Mouse (Mus musculus): ENCODE measurements around the gene Prkag3. TPM values are rescaled to one million over a fixed set of nuclear protein-coding genes. Genes with fewer than 3 reads are reported as not detected.

Prkag3 gene
- polyA plus RNA-seq, 1 experiment from 2014 or later, result 0.20 TPM

DNA sequence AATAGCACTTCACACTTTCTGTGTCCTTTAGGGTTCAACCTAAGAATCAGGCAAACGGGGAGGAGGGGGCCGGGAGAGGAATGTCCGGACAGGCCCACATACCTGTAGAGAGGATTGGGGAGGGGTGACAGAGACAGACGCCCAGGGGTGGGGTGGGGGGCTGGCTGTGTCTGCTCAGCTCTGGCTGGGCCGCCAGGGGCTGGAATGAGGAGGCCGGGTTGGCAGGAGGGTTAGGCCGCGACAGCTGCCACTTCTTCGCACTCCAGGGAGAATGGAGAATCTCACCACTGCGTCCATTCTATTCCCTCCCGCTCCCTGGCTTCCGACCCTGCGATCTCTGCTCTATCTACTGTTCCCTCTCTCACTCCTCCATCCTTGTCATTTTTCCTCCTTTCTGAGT lies 34.5 kb upstream of the Prkag3 start:
- H3K4me2 ChIP-seq, result no peak overlapping the region

DNA sequence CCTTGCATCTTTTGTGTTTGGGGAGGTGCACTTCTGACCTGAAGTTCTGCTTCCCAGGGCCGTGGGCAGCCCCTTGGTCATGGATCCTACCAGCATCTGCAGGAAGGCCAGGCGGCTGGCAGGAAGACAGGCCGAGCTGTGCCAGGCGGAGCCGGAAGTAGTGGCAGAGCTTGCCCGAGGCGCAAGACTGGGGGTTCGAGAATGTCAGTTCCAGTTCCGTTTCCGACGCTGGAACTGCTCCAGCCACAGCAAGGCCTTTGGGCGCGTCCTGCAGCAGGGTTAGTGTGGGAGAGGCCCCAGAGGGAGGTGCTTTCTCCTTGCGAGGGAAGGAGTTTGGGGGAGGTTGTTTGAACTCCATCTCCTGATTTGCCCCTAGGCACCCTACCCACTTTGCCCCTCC lies 33.0 kb upstream of the Prkag3 start:
- H3K4me2 ChIP-seq, result no peak overlapping the region
- no peak for ATAC-seq (ENCODE audit: insufficient read depth)
- peaks cover 11% of the 10 kb centered on the region for H3K4me1 ChIP-seq (replicated peaks)
- WGBS (ENCODE audit: insufficient replicate concordance), result 8% methylated on average over 14 of the region's 14 CpGs
- no peak overlapping the region for H3K4me3 ChIP-seq (replicated peaks)
- H3K9ac ChIP-seq, result no peak overlapping the region
- peaks cover 92% of the 10 kb centered on the region for H3K27me3 ChIP-seq
- H3K27ac ChIP-seq (replicated peaks), result no peak overlapping the region
- H3K36me3 ChIP-seq (replicated peaks), result no peaks in the 10 kb centered on the region
- no peaks in the 10 kb centered on the region for H3K9me3 ChIP-seq (replicated peaks)

More for the DNA sequence above, 34.5 kb upstream of the Prkag3 start:
- WGBS (ENCODE audit: insufficient replicate concordance), result 5% methylated on average over 13 of the region's 13 CpGs
- H3K36me3 ChIP-seq (replicated peaks), result no peaks in the 10 kb centered on the region
- H3K4me1 ChIP-seq (replicated peaks), result peaks cover 11% of the 10 kb centered on the region
- H3K27ac ChIP-seq (replicated peaks), result no peak overlapping the region
- no peak overlapping the region for H3K4me3 ChIP-seq (replicated peaks)
- no peaks in the 10 kb centered on the region for H3K9me3 ChIP-seq (replicated peaks)
- H3K27me3 ChIP-seq, result peaks cover 92% of the 10 kb centered on the region
- no peak for ATAC-seq (ENCODE audit: insufficient read depth)
- no peak overlapping the region for H3K9ac ChIP-seq

DNA sequence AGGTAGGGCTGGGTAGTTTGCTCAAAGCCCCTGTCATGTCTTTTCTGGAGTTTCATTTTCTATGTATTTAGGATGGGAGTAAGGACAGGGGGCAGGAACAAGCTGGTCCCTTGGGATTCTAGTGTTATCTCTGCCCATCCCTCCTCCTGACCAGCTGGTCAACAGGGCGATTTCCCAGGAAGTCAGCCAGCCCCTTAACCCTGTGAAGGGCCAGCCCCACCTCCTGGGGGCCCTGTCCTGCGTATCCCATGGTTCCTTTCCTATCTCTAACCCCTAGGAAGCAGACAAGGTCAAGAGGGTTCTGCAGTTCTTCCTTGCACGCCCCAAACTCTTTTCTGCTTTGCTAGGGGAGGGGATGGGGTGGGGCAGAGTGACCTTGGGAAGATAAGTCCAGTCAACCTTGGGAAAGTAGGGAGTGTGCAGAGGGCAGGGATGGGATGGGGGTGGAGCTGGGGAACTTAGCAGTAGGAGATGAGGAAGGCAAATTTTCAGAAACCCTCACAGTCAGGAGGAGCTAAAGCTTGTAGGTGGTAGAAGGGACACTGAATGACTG lies 30.0 kb upstream of the Prkag3 start:
- 18% methylated on average over 3 of the region's 3 CpGs for WGBS (ENCODE audit: insufficient replicate concordance)
- ATAC-seq (ENCODE audit: insufficient read depth), result no peak
- Histone ChIP-seq H3K27ac (replicated peaks) (no peak overlapping the region), H3K36me3 (replicated peaks) (no peaks in the 10 kb centered on the region), H3K27me3 (peaks cover 94% of the 10 kb centered on the region), H3K9me3 (replicated peaks) (no peaks in the 10 kb centered on the region), H3K4me2 (no peak overlapping the region), H3K9ac (no peak overlapping the region), H3K4me1 (replicated peaks) (peaks cover 7% of the 10 kb centered on the region), H3K4me3 (replicated peaks) (no peak overlapping the region)

DNA sequence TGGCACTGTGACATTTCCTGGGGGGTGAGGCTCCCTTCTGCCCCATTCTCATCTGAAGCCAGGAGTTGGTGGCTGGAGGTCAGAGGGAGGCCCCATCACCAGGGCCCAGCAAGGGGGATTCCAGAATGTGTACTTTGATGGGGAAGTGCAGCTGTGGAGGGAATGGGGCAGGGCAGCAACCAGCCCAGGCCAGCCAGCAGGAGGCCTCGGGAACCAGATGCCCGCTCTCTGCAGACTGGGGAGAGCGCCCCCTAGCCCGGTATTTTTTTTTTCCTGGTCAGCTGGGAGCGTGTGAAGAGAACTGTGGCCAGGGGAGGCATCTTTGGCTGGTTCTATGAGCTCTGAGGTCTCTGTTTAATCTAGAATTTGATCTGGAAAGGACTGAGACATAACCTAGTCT lies 26.8 kb upstream of the Prkag3 start:
- H3K4me3 ChIP-seq (replicated peaks), result no peak overlapping the region
- H3K9ac ChIP-seq, result no peak overlapping the region
- no peak for ATAC-seq (ENCODE audit: insufficient read depth)
- 3% methylated on average over 5 of the region's 5 CpGs for WGBS (ENCODE audit: insufficient replicate concordance)
- H3K27me3 ChIP-seq, result peaks cover 94% of the 10 kb centered on the region
- H3K9me3 ChIP-seq (replicated peaks), result no peaks in the 10 kb centered on the region
- no peaks in the 10 kb centered on the region for H3K36me3 ChIP-seq (replicated peaks)
- no peak overlapping the region for H3K4me2 ChIP-seq
- peaks cover 7% of the 10 kb centered on the region for H3K4me1 ChIP-seq (replicated peaks)
- no peak overlapping the region for H3K27ac ChIP-seq (replicated peaks)

DNA sequence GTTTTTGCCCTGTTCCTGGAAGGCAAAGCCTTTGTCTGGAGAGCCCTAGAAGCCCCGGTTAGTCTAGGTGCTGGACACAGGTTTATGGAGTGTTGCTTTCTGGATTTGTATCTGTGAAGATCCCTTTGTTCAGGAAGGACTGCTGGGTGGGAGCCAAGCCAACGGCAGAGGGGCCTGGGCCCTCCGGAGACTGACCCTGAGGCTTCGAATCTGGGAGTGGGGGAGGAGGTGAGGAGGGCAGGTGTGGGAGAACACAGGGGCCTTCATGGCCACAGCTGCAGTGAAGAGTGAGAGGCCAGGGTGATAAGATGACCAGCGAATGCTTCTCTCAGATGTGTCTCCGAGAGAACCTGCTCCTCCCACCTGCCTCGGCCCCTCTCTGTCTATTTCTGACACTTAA lies 25.0 kb upstream of the Prkag3 start:
- H3K36me3 ChIP-seq (replicated peaks), result no peaks in the 10 kb centered on the region
- WGBS (ENCODE audit: insufficient replicate concordance), result 28% methylated on average over 7 of the region's 7 CpGs
- ATAC-seq (ENCODE audit: insufficient read depth), result no peak
- peaks cover 7% of the 10 kb centered on the region for H3K4me1 ChIP-seq (replicated peaks)
- H3K27ac ChIP-seq (replicated peaks), result no peak overlapping the region
- H3K9me3 ChIP-seq (replicated peaks), result no peaks in the 10 kb centered on the region
- H3K4me2 ChIP-seq, result no peak overlapping the region
- no peak overlapping the region for H3K4me3 ChIP-seq (replicated peaks)
- peaks cover 100% of the 10 kb centered on the region for H3K27me3 ChIP-seq
- no peak overlapping the region for H3K9ac ChIP-seq

DNA sequence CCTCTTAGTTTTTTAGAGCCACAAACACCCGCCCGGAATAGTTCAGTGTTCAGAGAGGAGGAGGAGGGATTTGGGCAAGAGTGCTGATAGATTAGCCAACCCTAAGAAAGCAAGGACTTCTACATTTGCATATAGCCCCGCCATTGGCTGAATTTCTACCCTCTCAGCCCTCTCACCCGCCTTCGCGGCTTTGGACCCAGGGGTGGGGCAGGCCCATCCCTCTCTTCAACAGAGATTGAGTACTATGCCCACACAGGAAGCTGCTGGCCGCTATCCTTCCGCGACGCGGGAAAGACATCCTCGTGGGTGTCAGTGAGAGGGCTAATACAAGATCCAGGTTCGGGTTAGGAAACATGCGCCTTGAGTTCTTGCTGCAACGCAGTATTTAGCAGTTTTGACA lies 24.1 kb upstream of the Prkag3 start:
- H3K4me1 ChIP-seq (replicated peaks), result peaks cover 7% of the 10 kb centered on the region
- H3K4me2 ChIP-seq, result no peak overlapping the region
- H3K9ac ChIP-seq, result no peak overlapping the region
- no peak overlapping the region for H3K4me3 ChIP-seq (replicated peaks)
- under 1% methylated on average over 15 of the region's 15 CpGs for WGBS (ENCODE audit: insufficient replicate concordance)
- H3K9me3 ChIP-seq (replicated peaks), result no peaks in the 10 kb centered on the region
- peak; percentile 79 for ATAC-seq (ENCODE audit: insufficient read depth)
- no peaks in the 10 kb centered on the region for H3K36me3 ChIP-seq (replicated peaks)
- peaks cover 100% of the 10 kb centered on the region for H3K27me3 ChIP-seq
- no peak overlapping the region for H3K27ac ChIP-seq (replicated peaks)

DNA sequence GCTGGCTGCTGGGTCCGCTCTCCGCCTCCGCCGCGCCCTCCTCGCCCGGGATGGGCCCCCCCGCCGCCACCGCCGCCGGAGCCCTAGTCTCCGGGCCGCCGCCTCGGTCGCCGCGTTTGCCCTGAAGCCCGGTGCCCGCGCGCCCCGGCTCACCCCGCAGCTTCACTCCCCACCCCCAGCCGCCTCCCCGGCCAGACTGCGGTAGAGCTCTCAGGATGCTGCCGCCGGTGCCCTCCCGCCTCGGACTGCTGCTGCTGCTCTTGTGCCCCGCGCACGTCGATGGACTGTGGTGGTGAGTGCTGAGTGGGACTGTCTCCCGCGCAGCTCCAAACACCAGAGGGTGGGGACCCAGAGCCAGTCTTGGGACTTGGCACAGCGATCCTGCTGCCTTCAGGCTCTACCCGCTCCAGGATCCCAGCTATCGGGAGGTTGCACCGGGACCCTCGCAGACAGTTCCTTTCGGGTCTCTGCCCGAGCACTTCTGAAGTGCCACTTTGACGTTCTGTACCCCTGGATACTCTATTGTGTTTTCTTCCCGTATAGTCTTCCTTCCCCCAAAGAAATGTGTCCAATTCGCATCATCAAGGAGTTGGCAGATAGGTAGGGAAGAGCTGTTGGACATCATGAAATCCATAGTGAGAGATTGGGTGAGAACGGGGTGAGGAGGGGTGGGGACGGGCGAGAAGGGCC lies 23.1 kb upstream of the Prkag3 start:
- Histone ChIP-seq H3K27ac (replicated peaks) (no peak overlapping the region), H3K4me3 (replicated peaks) (peak overlapping the region; percentile 33), H3K4me2 (peak overlapping the region; percentile 54), H3K9me3 (replicated peaks) (no peaks in the 10 kb centered on the region), H3K36me3 (replicated peaks) (no peaks in the 10 kb centered on the region), H3K27me3 (peaks cover 99% of the 10 kb centered on the region), H3K9ac (no peak overlapping the region), H3K4me1 (replicated peaks) (peaks cover 7% of the 10 kb centered on the region)
- 1% methylated on average over 51 of the region's 51 CpGs for WGBS (ENCODE audit: insufficient replicate concordance)
- no peak for ATAC-seq (ENCODE audit: insufficient read depth)

DNA sequence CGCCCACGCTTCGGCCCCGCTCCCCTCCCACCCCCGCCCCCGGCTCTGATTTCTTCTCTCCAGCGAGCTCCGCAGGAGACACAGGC lies 22.7 kb upstream of the Prkag3 start, which contains the start of gene Wnt6:
Gene Wnt6, plus strand, starts transcription at position 48 of the 86 bp plus-strand sequence.
- WGBS (ENCODE audit: insufficient replicate concordance), result 0% methylated on average over 2 of the region's 8 CpGs
- ATAC-seq (ENCODE audit: insufficient read depth), result no peak
- Histone ChIP-seq H3K27me3 (peaks cover 99% of the 10 kb centered on the region), H3K9ac (no peak within 1 kb of the TSS), H3K4me2 (peak within 1 kb of the TSS; percentile 54), H3K36me3 (replicated peaks) (no peaks in the 10 kb centered on the region), H3K4me3 (replicated peaks) (peak within 1 kb of the TSS; percentile 33), H3K9me3 (replicated peaks) (no peaks in the 10 kb centered on the region), H3K4me1 (replicated peaks) (peaks cover 7% of the 10 kb centered on the region), H3K27ac (replicated peaks) (no peak within 1 kb of the TSS)

DNA sequence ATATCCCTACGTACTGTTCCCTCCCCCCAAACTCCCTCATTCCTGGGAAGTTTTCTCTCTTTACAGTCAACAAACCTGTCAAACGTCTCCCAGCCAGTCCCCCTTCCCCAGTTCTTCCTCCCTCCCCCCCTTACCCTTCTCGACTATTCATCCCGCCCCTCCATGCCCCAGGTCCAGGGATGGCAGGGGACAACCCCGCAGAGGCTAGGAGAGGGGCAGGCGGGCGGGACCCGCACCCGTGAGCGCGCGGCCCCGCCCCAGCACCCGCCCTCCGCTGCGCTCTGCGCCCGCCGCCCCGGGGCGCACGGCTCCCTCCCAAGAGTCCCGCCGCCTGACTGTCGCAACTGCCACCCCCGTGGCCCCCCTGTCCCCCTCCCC lies 22.4 kb upstream of the Prkag3 start:
- H3K36me3 ChIP-seq (replicated peaks), result no peaks in the 10 kb centered on the region
- ATAC-seq (ENCODE audit: insufficient read depth), result no peak

DNA sequence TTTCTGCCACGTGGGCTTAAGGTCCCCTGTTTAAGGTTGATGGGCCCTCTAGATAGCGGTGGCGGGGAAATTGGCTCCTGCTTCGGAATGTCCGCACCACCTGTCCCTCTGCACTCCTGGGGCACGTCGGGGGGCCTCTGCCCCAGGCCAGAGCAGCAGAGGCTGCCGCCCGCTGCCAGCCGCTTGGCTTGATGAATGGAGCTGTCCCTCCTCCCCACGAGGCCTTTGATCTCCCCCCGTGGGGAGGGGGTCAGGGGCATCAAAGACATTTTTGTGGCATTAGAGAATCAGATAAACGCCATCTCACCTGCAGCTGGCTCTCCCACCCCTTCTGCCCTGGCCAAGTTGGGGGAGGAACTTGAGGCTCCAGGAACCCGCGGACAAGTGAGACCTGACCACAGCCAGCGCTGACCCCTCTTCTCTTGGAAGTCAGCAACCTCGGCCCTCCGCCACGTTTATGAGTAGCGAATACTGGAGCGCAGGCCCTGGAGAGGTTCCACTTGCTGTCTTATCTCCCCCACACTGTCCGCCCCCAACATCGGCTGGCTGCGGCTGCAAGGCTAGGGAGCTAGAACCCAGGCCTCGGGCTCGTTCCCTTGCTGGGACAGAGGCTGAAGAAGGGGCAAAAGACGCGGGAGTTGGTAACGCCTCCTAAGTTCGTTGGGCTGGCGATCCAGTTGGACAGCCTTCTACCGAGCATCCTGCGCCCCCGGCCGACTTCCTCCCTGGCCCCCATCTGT lies 21.9 kb upstream of the Prkag3 start:
- H3K4me3 ChIP-seq (replicated peaks), result no peak overlapping the region
- WGBS (ENCODE audit: insufficient replicate concordance), result 2% methylated on average over 35 of the region's 35 CpGs
- H3K9ac ChIP-seq, result no peak overlapping the region
- peak overlapping the region; percentile 54 for H3K4me2 ChIP-seq
- H3K4me1 ChIP-seq (replicated peaks), result peaks cover 7% of the 10 kb centered on the region
- no peak overlapping the region for H3K27ac ChIP-seq (replicated peaks)
- ATAC-seq (ENCODE audit: insufficient read depth), result no peak
- H3K9me3 ChIP-seq (replicated peaks), result no peaks in the 10 kb centered on the region
- no peaks in the 10 kb centered on the region for H3K36me3 ChIP-seq (replicated peaks)
- peaks cover 94% of the 10 kb centered on the region for H3K27me3 ChIP-seq

More for the DNA sequence above, 22.4 kb upstream of the Prkag3 start:
- 2% methylated on average over 23 of the region's 26 CpGs for WGBS (ENCODE audit: insufficient replicate concordance)
- Histone ChIP-seq H3K4me2 (peak overlapping the region; percentile 54), H3K4me3 (replicated peaks) (peak overlapping the region; percentile 33), H3K4me1 (replicated peaks) (peaks cover 7% of the 10 kb centered on the region), H3K27me3 (peaks cover 99% of the 10 kb centered on the region), H3K9ac (no peak overlapping the region), H3K9me3 (replicated peaks) (no peaks in the 10 kb centered on the region), H3K27ac (replicated peaks) (no peak overlapping the region)

DNA sequence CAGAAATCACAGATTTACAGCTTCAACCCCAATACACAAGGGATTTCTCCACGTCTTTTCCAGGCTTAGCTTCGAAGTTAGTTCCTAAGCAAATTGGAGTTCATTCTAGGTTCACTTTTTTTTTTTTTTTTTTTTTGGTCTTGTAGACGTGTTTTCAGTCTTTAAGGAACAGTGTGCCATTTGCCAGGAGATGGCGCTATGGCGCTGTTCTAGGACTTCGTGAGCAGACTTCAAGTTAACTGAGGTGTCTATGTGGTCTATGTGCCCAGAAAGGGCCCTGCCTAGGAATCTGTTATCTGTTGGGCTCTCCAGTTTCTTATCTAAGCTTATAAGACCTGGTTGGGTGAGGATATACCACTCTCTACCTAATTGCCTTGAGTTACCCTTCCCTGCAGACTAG lies 14.1 kb upstream of the Prkag3 start:
- Histone ChIP-seq H3K27me3 (peaks cover 38% of the 10 kb centered on the region), H3K27ac (replicated peaks) (no peak overlapping the region), H3K4me1 (replicated peaks) (no peaks in the 10 kb centered on the region), H3K4me3 (replicated peaks) (no peak overlapping the region), H3K4me2 (no peak overlapping the region), H3K9me3 (replicated peaks) (no peaks in the 10 kb centered on the region), H3K36me3 (replicated peaks) (no peaks in the 10 kb centered on the region), H3K9ac (no peak overlapping the region)
- ATAC-seq (ENCODE audit: insufficient read depth), result no peak
- 3% methylated on average over 6 of the region's 6 CpGs for WGBS (ENCODE audit: insufficient replicate concordance)

DNA sequence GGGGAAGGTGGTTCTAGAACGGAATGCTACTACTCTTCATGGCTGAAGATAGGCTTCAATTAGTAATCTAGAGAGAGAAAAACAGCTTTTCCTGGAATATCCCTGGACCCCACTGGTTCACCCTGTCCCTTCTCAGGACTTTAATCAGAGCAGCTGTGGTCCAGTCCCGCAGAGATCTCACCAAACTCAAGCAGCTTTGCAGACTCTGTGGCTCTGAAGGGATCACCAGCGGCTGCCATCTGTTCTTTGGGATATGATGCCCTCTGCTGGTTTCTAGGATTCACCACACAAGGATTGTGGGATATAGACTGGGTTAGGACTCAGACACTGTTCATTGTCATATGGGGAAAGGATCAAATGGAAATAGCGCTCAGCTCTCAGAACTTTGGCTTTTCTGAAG lies 10.8 kb upstream of the Prkag3 start:
- Histone ChIP-seq H3K27me3 (peaks cover 16% of the 10 kb centered on the region), H3K9me3 (replicated peaks) (no peaks in the 10 kb centered on the region), H3K36me3 (replicated peaks) (no peaks in the 10 kb centered on the region), H3K27ac (replicated peaks) (no peak overlapping the region), H3K4me1 (replicated peaks) (no peaks in the 10 kb centered on the region), H3K9ac (no peak overlapping the region), H3K4me3 (replicated peaks) (no peak overlapping the region), H3K4me2 (no peak overlapping the region)
- ATAC-seq (ENCODE audit: insufficient read depth), result no peak
- WGBS (ENCODE audit: insufficient replicate concordance), result 18% methylated on average over 4 of the region's 4 CpGs
